Mouse (Mus musculus) stomach, embryonic 14.5 days (tissue): ENCODE data around the gene S100a11. TPM values are rescaled to one million over a fixed set of nuclear protein-coding genes. Genes with fewer than 3 reads are reported as not detected.

Experiments
- ATAC-seq: fragments of 200-750 bp; cut with Nextera tagmentation; 2 replicates; pipeline ENCODE4 v1.8.0; 2017; ENCODE audit warnings: low read depth, moderate TSS enrichment; ENCODE audit not compliant: insufficient number of reproducible peaks, insufficient read depth, low FRiP score
- H3K27ac ChIP-seq: fragments of 300-500 bp; sonication (generic); 2 replicates; pipeline ENCODE4 v1.5.1; 2014; ENCODE audit warnings: mild to moderate bottlenecking, low read length, moderate library complexity, mixed read lengths
- H3K27me3 ChIP-seq: fragments of 300-500 bp; sonication (generic); 2 replicates; pipeline ENCODE4 v1.6.1; 2014; ENCODE audit warnings: low read length, control low read depth, mixed read lengths; ENCODE audit not compliant: control insufficient read depth, insufficient read depth
- H3K36me3 ChIP-seq: fragments of 300-500 bp; sonication (generic); 2 replicates; pipeline ENCODE4 v1.6.1; 2014; ENCODE audit warnings: mild to moderate bottlenecking, control low read depth, low read length, moderate library complexity, mixed read lengths; ENCODE audit not compliant: control insufficient read depth, insufficient read depth
- H3K4me1 ChIP-seq: fragments of 300-500 bp; sonication (generic); 2 replicates; pipeline ENCODE4 v1.6.1; 2014; ENCODE audit warnings: low read length, control low read depth, mixed read lengths; ENCODE audit not compliant: control insufficient read depth, insufficient read depth
- H3K4me2 ChIP-seq: fragments of 300-500 bp; sonication (generic); replicated peaks from 2 replicates; pipeline ENCODE4 v1.6.1; 2014; ENCODE audit warnings: low read depth, low read length, control low read depth
- H3K4me3 ChIP-seq: fragments of 300-500 bp; sonication (generic); 2 replicates; pipeline ENCODE4 v1.5.1; 2014; ENCODE audit warnings: low read depth, low read length, control low read depth
- H3K9ac ChIP-seq: fragments of 300-500 bp; sonication (generic); replicated peaks from 2 replicates; pipeline ENCODE4 v1.6.1; 2014; ENCODE audit warnings: low read depth, mild to moderate bottlenecking, control low read depth, low read length, moderate library complexity, mixed read lengths
- H3K9me3 ChIP-seq: fragments of 300-500 bp; sonication (generic); 2 replicates; pipeline ENCODE4 v1.6.1; 2016; ENCODE audit warnings: low read depth, low read length, control low read depth; ENCODE audit not compliant: control insufficient read depth
- WGBS: fragments of 180-500 bp; shearing (Covaris S2); extraction: QIAGEN DNeasy Blood & Tissue Kit; methylation state at CpG from one replicate; pipeline ENCODE4 v1.1.7; 2014; 5-methylcytosine and 5-hydroxymethylcytosine counted together
- polyA plus RNA-seq: library from polyadenylated mRNA; unstranded; fragments of >200 nt; fragmentation: Nextera tagmentation; extraction: Ambion mirVana; gene quantifications from 2 replicates; pipeline ENCODE4 v1.2.1, GENCODE M21; 2014

The S100a11 gene
- polyA plus RNA-seq, 1 experiment from 2014 or later: 1,785 TPM

DNA sequence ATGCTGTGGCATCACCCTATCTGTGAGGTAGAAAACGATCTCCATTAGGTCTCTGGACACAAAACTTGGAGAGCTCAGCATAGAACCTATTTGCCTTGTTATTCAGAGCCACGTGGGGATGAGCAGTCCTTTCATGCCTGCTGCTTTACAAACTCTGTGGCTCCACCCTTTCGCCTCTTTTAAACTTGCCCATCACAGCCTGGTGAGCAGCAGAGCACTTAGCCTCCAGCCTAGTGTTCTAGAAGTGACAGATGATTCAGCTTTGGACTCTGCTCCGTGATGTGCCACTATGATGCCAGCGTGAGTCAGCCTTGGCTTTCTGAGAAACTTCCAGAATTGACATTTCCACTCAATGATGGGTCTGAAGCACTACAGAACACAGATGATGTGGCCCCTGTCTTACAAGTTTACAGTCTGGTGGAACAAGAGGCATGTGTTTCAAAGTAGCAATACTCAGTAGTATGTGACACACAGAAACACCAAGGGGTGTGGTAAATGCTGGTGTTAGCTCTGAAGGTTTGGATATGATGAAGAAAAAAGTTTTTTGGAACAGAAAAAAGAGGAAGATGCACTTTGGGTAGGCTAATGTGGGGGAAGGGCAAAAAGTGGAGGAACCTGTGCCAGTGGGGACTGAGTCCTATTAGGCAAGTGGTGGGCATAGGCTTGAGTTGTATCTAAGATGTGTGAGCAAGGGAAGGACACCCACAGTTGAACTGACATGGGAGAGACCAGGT, 51.9 kb downstream of the S100a11 start:
- Histone ChIP-seq H3K4me1 (no peaks in the 10 kb centered on the region), H3K27me3 (no peaks in the 10 kb centered on the region), H3K4me3 (no peak overlapping the region), H3K9me3 (no peaks in the 10 kb centered on the region), H3K27ac (no peak overlapping the region), H3K4me2 (no peak overlapping the region), H3K9ac (no peak overlapping the region), H3K36me3 (no peaks in the 10 kb centered on the region)
- ATAC-seq: no peak
- 71% methylated on average over 5 of the region's 5 CpGs for WGBS

Other genes starting within 250 kb of the S100a11 start
- gene Flg, start 247.0 kb upstream of the S100a11 start, polyA plus RNA-seq: 0.49 TPM in 1 of 2 replicates, not detected in the other
- gene Hrnr, start 200.7 kb upstream of the S100a11 start, polyA plus RNA-seq: not detected in 2 replicates
- gene Rptn, start 126.8 kb upstream of the S100a11 start, polyA plus RNA-seq: not detected in 2 replicates
- 1.3 and 1.5 TPM in 2 replicates for gene Tchh, start 78.2 kb upstream of the S100a11 start, polyA plus RNA-seq
- gene Tchhl1, start 51.7 kb upstream of the S100a11 start, polyA plus RNA-seq: not detected in 2 replicates
- 430 TPM in 2 replicates for gene S100a10, start 34.6 kb downstream of the S100a11 start, polyA plus RNA-seq
- gene Tdpoz2, start 132.2 kb downstream of the S100a11 start, polyA plus RNA-seq: not detected in 2 replicates
- not detected in 2 replicates for gene Tdpoz1, start 155.8 kb downstream of the S100a11 start, polyA plus RNA-seq
- gene Gm37596, start 172.6 kb downstream of the S100a11 start, polyA plus RNA-seq: not detected in 2 replicates